Mouse (Mus musculus) embryonic facial prominence, embryonic 11.5 days (tissue): ENCODE measurements at regions not wholly inside any gene's neighbourhood (a gene's known extent, or its start where the extent isn't known, plus 50 kb on each side); places are given as distances from the start of the nearest gene placed in this dataset.

Source experiments
- ATAC-seq: fragments of 200-750 bp; cut with Nextera tagmentation; replicated peaks from 2 replicates; pipeline ENCODE4 v1.8.0; 2017; ENCODE audit warnings: low read depth; ENCODE audit not compliant: insufficient number of reproducible peaks, low FRiP score, low TSS enrichment
- DNase-seq: peaks from one replicate; pipeline ENCODE4 v3.0.0-alpha.2; 2015; ENCODE audit warnings: low spot score
- H3K27ac ChIP-seq: fragments of 300-500 bp; sonication (generic); replicated peaks from 2 replicates; pipeline ENCODE4 v1.5.1; 2014; ENCODE audit warnings: mild to moderate bottlenecking, low read depth, low read length, control low read depth
- H3K27me3 ChIP-seq: fragments of 300-500 bp; sonication (generic); 2 replicates; pipeline ENCODE4 v1.6.1; 2014; ENCODE audit warnings: mild to moderate bottlenecking, low read length, moderate library complexity, mixed read lengths; ENCODE audit not compliant: control insufficient read depth, insufficient read depth
- H3K36me3 ChIP-seq: fragments of 300-500 bp; sonication (generic); replicated peaks from 2 replicates; pipeline ENCODE4 v1.6.1; 2014; ENCODE audit warnings: low read depth, mild to moderate bottlenecking, low read length, moderate library complexity, mixed read lengths; ENCODE audit not compliant: control insufficient read depth, insufficient read depth
- H3K4me1 ChIP-seq: fragments of 300-500 bp; sonication (generic); 2 replicates; pipeline ENCODE4 v1.6.1; 2014; ENCODE audit warnings: low read length, mixed read lengths; ENCODE audit not compliant: control insufficient read depth, insufficient read depth
- H3K4me2 ChIP-seq: fragments of 300-500 bp; sonication (generic); 2 replicates; pipeline ENCODE4 v1.6.1; 2014; ENCODE audit warnings: low read depth, mild to moderate bottlenecking, control low read depth, low read length, moderate library complexity
- H3K4me3 ChIP-seq: fragments of 300-500 bp; sonication (generic); 2 replicates; pipeline ENCODE4 v1.5.1; 2014; ENCODE audit warnings: low read depth, low read length, control low read depth
- H3K9ac ChIP-seq: fragments of 300-500 bp; sonication (generic); replicated peaks from 2 replicates; pipeline ENCODE4 v1.6.1; 2014; ENCODE audit warnings: mild to moderate bottlenecking, control low read depth, low read length
- H3K9me3 ChIP-seq: fragments of 300-500 bp; sonication (generic); replicated peaks from 2 replicates; pipeline ENCODE4 v1.6.1; 2016; ENCODE audit warnings: mild to moderate bottlenecking, low read length, inconsistent platforms, mixed read lengths; ENCODE audit not compliant: control insufficient read depth
- WGBS: fragments of 180-500 bp; shearing (Covaris S2); extraction: QIAGEN DNeasy Blood & Tissue Kit; methylation state at CpG from one replicate; pipeline ENCODE4 v1.1.7; 2014; 5-methylcytosine and 5-hydroxymethylcytosine counted together

DNA sequence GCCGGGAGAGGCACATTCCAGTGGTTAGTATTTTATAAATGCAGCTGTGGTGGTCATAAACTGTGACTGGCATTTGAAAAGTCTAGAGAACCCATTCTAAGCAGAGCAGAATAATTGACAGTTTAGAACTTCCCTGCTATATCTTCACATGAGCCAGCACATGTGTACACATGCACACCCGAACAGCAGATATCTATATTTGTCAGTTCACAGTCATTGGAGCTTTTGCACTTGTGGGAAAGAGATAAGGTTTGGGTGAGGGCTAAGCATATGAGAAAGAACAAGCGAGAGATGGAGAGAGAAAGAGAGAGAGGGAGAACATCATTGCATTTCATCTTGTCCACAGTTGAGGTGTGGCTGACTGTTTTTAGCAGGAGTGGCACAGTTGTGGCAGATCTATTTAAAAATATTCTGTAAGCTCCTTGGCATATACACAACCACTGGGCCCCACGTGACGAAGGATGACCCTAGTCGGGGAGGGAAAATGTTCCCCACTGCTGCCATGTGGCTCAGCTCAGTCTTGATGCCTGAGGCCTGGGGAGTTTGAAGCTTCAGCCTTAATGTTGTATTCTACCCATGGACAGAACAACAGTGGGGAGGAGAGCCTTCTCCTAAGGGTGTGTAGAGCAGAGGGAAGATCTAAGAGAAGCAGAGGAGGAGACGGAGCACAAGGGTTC is 85.4 kb upstream of the Tprg start:
- ATAC-seq, result no peak
- no peak overlapping the region for H3K4me2 ChIP-seq
- WGBS, result 91% methylated on average over 7 of the region's 7 CpGs

DNA sequence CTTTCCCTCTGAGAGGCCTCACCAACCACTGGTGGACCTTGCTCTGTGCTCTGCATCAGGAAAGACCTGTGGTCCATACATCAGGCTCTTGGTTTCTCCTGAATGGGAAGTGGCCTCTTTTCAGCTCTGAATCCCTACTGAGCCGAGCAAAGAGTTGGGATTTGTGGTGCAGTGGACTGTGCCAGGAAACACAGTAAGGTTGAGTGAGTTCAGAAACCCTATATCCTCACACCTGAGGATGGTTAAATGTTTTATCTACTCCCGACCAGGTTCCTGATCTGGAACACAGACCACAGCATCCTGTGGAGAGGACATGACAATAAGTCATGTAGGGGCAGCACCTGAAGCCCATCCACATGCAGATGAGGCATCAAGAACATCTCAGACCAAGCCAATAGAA is 73.4 kb upstream of the Tprg start:
- H3K27ac ChIP-seq, result no peak overlapping the region
- H3K9ac ChIP-seq, result no peak overlapping the region
- no peaks in the 10 kb centered on the region for H3K9me3 ChIP-seq
- no peaks in the 10 kb centered on the region for H3K36me3 ChIP-seq
- H3K4me2 ChIP-seq, result no peak overlapping the region
- no peak overlapping the region for H3K4me3 ChIP-seq
- no peak for ATAC-seq
- DNase-seq, result no peak
- H3K27me3 ChIP-seq, result no peaks in the 10 kb centered on the region
- WGBS, result 57% methylated on average over 2 of the region's 2 CpGs
- no peaks in the 10 kb centered on the region for H3K4me1 ChIP-seq

More for the DNA sequence above, 85.4 kb upstream of the Tprg start:
- H3K9me3 ChIP-seq, result no peaks in the 10 kb centered on the region
- no peaks in the 10 kb centered on the region for H3K27me3 ChIP-seq
- H3K27ac ChIP-seq, result no peak overlapping the region
- no peaks in the 10 kb centered on the region for H3K4me1 ChIP-seq
- no peaks in the 10 kb centered on the region for H3K36me3 ChIP-seq
- H3K4me3 ChIP-seq, result no peak overlapping the region
- no peak overlapping the region for H3K9ac ChIP-seq
- DNase-seq, result no peak

DNA sequence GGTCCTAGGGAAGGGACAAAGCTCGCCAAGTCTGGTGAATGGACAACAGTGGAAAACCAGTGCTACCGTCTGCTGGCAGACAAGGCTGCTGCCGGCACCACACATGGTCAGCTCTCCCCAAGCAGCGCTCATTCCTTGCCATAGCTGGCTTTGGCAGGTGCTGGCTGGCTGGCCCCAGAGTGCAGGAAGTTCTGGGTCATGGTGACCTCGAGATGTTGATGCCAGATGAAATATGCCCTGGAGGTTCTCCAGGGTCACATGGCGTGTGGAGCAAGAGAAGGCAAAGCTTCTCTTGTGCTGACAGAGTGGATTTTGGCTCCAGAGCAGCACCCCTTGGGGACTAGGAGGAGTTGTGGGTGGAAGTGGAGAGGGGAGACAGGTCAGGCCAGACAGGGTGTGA is 66.1 kb upstream of the Tprg start:
- Histone ChIP-seq H3K27me3 (no peaks in the 10 kb centered on the region), H3K4me3 (no peak overlapping the region), H3K4me2 (no peak overlapping the region), H3K27ac (no peak overlapping the region), H3K9me3 (no peaks in the 10 kb centered on the region), H3K9ac (no peak overlapping the region), H3K4me1 (no peaks in the 10 kb centered on the region), H3K36me3 (no peaks in the 10 kb centered on the region)
- WGBS, result 84% methylated on average over 6 of the region's 6 CpGs
- no peak for DNase-seq
- ATAC-seq, result no peak

DNA sequence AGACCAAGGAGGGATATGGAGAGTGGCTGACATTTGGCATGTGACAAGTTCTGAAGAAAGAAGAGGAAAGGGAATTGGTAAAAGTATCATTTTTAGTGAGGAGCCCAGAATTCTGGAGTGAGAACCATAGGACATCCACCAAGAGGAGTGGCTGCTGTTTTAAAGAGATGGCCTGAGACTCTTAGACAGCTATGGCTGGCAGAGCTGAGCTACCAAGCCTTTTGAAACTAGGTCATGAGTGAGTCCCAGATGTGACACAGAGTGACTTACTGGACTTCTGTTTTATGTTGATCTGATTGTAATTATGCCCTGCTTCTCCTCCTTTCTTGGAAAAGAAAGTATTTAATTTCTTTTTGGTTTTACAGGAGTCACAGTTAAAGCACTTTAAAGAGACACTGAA is 61.8 kb upstream of the Tprg start:
- H3K36me3 ChIP-seq, result no peaks in the 10 kb centered on the region
- H3K4me2 ChIP-seq, result no peak overlapping the region
- no peaks in the 10 kb centered on the region for H3K4me1 ChIP-seq
- no peak overlapping the region for H3K4me3 ChIP-seq
- no peaks in the 10 kb centered on the region for H3K27me3 ChIP-seq
- DNase-seq (no peak), ATAC-seq (no peak)
- H3K9ac ChIP-seq, result no peak overlapping the region
- H3K27ac ChIP-seq, result no peak overlapping the region
- H3K9me3 ChIP-seq, result no peaks in the 10 kb centered on the region
